Mouse (Mus musculus) spleen, adult 2 months (tissue): ENCODE data around the gene Kif5a. TPM values are rescaled to one million over a fixed set of nuclear protein-coding genes. Genes with fewer than 3 reads are reported as not detected.
A peak's percentile ranks its signal among the peaks of the same experiment; 100 is the strongest.

ENCODE experiments used
- DNase-seq, 2 experiments: peaks; one replicate each; pipeline versions ENCODE4 v3.0.0 to v3.0.0-alpha.2; 2012 to 2021; ENCODE audit warnings: low spot score in 2 of 2, low read depth in 1 of 2
- H3K27ac ChIP-seq: fragments of 200-500 bp; 2 replicates; pipeline ENCODE4 v1.5.1; 2012; ENCODE audit warnings: low read length, inconsistent platforms; ENCODE audit not compliant: insufficient read depth
- H3K27me3 ChIP-seq: fragments of 200-500 bp; 2 replicates; pipeline ENCODE4 v1.6.1; 2012; ENCODE audit warnings: mild to moderate bottlenecking, moderate library complexity, low read length, inconsistent platforms; ENCODE audit not compliant: control insufficient read depth, insufficient read depth
- H3K36me3 ChIP-seq: fragments of 200-500 bp; 2 replicates; pipeline ENCODE4 v1.6.1; 2012; ENCODE audit warnings: mild to moderate bottlenecking, low read length, inconsistent platforms; ENCODE audit not compliant: control insufficient read depth, insufficient read depth
- H3K4me1 ChIP-seq: fragments of 200-500 bp; 2 replicates; pipeline ENCODE4 v1.6.1; 2011; ENCODE audit warnings: inconsistent platforms; ENCODE audit not compliant: control insufficient read depth, insufficient read depth, insufficient read length
- H3K4me3 ChIP-seq: fragments of 200-500 bp; 2 replicates; pipeline ENCODE4 v1.5.1; 2011; ENCODE audit warnings: mild to moderate bottlenecking, inconsistent platforms; ENCODE audit not compliant: insufficient read depth, insufficient read length; ENCODE audit errors: extremely low read depth
- CTCF ChIP-seq: fragments of 200-500 bp; IDR thresholded peaks from 2 replicates; pipeline ENCODE4 v1.5.1; 2011; ENCODE audit warnings: mild to moderate bottlenecking, inconsistent platforms; ENCODE audit not compliant: insufficient read depth, insufficient read length, insufficient replicate concordance; ENCODE audit errors: extremely low read depth
- POLR2A ChIP-seq: fragments of 200-500 bp; IDR thresholded peaks from 2 replicates; pipeline ENCODE4 v1.6.1; 2011; ENCODE audit warnings: low read depth, low read length, inconsistent platforms
- WGBS: fragments of 180-500 bp; shearing (Covaris S2); methylation state at CpG from one replicate; pipeline ENCODE4 v1.1.7; 2018; 5-methylcytosine and 5-hydroxymethylcytosine counted together
- polyA plus RNA-seq: library from polyadenylated mRNA; depleted of rRNA; stranded (reverse); fragments of >200 nt; gene quantifications from 2 replicates; pipeline ENCODE4 v1.2.3, GENCODE M21; 2012

Gene Kif5a
- polyA plus RNA-seq, 1 experiment: 0.72 TPM

- Histone ChIP-seq H3K27me3 (no peaks in the 10 kb centered on the region), H3K4me1 (no peaks in the 10 kb centered on the region), H3K27ac (no peak overlapping the region), H3K4me3 (no peak overlapping the region), H3K36me3 (no peaks in the 10 kb centered on the region)
- no peak for DNase-seq
- no peak for TF ChIP-seq POLR2A
- no peak for TF ChIP-seq CTCF
Measured at GRCm38 (mm10) chr10:127217177-127217576, 46.0 kb downstream of the Kif5a start.

DNA sequence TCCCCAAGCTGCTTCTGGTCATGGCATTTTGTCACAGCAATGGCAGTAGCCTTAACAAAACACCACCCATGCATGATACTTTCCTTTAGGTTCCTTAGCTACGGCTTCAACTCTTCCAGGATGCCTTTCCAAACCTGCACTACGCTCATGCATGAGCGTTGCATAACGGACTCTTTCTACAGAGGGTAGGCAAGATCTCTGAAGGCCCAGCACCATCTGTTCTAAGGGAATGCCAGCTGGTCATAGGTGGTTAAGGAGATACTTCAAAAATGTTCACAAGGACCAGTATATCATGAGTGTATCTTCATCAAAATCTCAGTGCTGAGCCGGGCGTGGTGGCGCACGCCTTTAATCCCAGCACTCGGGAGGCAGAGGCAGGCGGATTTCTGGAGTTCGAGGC is 46.7 kb downstream of the Kif5a start:
- no peaks in the 10 kb centered on the region for H3K4me1 ChIP-seq
- WGBS: 94% methylated on average over 11 of the region's 11 CpGs
- DNase-seq: no peak
- H3K27ac ChIP-seq: no peak overlapping the region
- H3K27me3 ChIP-seq: no peaks in the 10 kb centered on the region
- H3K36me3 ChIP-seq: no peaks in the 10 kb centered on the region
- TF ChIP-seq POLR2A (no peak), CTCF (no peak)
- H3K4me3 ChIP-seq: no peak overlapping the region

DNA sequence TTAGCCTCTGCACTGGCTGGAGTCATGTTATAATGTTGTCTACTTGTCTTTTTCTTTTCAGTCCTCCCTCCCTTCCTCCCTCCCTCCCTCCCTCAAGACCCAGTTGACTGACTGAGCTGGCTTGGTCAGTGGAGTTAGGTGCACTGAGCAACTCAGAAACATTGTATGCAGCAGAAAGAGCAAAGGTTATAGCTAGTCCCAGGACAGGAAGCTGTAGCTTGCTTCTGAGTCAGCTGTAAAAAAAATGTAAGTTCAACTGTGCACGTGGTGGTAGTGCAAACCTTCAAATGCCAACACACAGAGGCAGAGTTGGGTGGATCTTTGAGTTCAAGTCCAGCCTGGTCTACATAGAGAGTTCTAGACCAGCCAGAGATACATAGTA is 48.7 kb downstream of the Kif5a start:
- no peaks in the 10 kb centered on the region for H3K27me3 ChIP-seq
- no peak overlapping the region for H3K27ac ChIP-seq
- TF ChIP-seq POLR2A (no peak), CTCF (no peak)
- no peak for DNase-seq
- 21% methylated on average over 1 of the region's 1 CpGs for WGBS
- H3K4me1 ChIP-seq: peaks cover 7% of the 10 kb centered on the region; the same call in 1 of the 2 replicates
- no peaks in the 10 kb centered on the region for H3K36me3 ChIP-seq
- no peak overlapping the region for H3K4me3 ChIP-seq

DNA sequence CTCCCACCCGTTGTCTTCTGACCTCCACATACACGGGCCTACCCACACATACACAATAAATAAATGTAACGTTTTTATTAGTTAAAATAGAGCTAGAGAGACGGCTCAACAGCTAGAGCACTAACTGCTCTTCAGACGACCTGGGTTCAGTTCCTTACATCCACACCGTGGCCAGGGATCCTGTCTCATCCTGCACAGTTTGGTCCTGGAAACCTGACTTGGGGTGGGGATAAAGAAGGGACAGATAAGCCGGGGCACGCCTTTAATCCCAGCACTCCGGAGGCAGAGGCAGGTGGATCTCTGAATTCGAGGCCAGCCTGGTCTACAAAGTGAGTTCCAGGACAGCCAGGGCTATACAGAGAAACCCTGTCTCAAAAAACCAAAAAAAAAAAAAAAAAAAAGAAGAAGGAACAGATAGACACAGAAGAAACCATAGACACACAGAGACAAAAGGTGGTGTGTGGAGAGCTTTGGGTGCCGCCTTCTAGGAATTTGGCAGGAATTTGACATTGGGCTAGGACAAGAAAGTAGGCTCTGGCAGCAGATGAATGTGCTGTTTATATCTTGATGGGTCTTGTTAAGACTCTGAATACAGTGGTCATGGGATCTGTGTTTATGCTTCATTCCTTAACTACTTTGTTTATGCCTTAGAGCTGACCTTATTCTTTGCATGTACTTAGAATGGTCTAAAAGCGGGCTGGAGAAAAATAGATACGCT is 49.3 kb downstream of the Kif5a start:
- no peaks in the 10 kb centered on the region for H3K36me3 ChIP-seq
- no peak overlapping the region for H3K4me3 ChIP-seq
- H3K4me1 ChIP-seq: peaks cover 7% of the 10 kb centered on the region; the same call in 1 of the 2 replicates
- H3K27me3 ChIP-seq: no peaks in the 10 kb centered on the region
- TF ChIP-seq CTCF (no peak), POLR2A (no peak)
- 92% methylated on average over 13 of the region's 13 CpGs for WGBS
- no peak overlapping the region for H3K27ac ChIP-seq
- no peak for DNase-seq

GRCm38 (mm10) chr10:127213272-127213671 is 49.9 kb downstream of the Kif5a start:
- 90% methylated on average over 8 of the region's 8 CpGs for WGBS
- Histone ChIP-seq H3K4me3 (no peak overlapping the region), H3K27me3 (no peaks in the 10 kb centered on the region), H3K4me1 (peaks cover 7% of the 10 kb centered on the region; the same call in 1 of the 2 replicates), H3K36me3 (no peaks in the 10 kb centered on the region; the same call in 1 of the 2 replicates), H3K27ac (no peak overlapping the region)
- no peak for DNase-seq
- TF ChIP-seq CTCF (no peak), POLR2A (no peak)

- Histone ChIP-seq H3K4me3 (peak within 1 kb of the TSS; percentile 78), H3K4me1 (peaks cover 7% of the 10 kb centered on the region; the same call in 1 of the 2 replicates), H3K27me3 (no peaks in the 10 kb centered on the region), H3K36me3 (peaks cover 1% of the 10 kb centered on the region; the same call in 1 of the 2 replicates), H3K27ac (peak within 1 kb of the TSS; percentile 52; the same call in 1 of the 2 replicates)
- TF ChIP-seq CTCF (no peak), POLR2A (peak; percentile 46; the same call in 1 of the 2 replicates)
- DNase-seq: peak; percentile 75 to 91
- under 1% methylated on average over 47 of the region's 47 CpGs for WGBS
Measured at GRCm38 (mm10) chr10:127211414-127211854, 51.7 kb downstream of the Kif5a start, which contains the start of gene Pip4k2c. Gene Pip4k2c (minus strand): TSS chr10:127211585.

DNA sequence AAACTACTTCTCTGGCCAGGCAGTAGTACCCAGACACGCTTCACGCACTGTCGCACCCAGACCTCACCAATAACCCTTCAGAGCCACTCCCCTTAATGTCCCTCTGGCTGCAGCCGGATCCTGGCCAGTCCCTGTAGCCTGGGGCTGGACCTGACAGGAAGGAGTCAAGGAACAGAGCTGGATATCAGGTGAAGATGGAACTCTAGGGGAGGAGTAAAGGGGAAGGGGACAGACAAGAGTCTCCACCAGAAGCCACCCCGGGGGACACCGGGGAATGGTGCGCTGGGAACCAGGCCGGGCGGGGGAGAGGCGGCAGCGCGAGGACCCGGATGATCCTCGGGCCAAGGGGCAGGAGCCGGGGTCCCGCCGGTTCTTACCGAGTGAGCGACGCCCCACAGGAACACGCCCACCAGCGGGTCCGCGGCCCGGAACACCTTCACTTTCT is 52.2 kb downstream of the Kif5a start:
- WGBS: 2% methylated on average over 25 of the region's 25 CpGs
- Histone ChIP-seq H3K36me3 (peaks cover 1% of the 10 kb centered on the region; the same call in 1 of the 2 replicates), H3K27ac (peak overlapping the region; percentile 52; the same call in 1 of the 2 replicates), H3K4me1 (peaks cover 7% of the 10 kb centered on the region; the same call in 1 of the 2 replicates), H3K27me3 (no peaks in the 10 kb centered on the region), H3K4me3 (peak overlapping the region; percentile 78)
- TF ChIP-seq CTCF (no peak), POLR2A (no peak)
- DNase-seq: peak in 1 of 2 experiments; percentile 33
